In the genomic region with DNA sequence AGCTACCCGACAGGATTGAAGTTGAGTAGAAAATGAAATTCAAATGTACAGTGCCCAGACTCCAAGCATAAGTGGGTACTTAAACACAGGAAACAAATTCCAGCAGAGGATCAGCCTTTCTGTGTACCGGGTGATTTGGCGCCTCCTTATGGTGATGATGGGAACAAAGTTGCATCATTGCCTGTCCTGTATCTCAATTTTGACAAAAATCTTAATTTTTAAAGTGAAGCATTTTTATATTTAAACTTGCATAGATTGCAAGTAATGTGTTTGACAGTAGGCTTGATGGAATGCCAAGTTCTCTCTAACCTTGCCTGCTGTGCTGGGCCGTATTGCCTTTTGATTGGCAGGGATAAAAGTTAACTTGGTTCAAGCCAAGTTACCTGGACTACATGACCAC, we compare ENCODE assay signal across 8 mouse cellular contexts. TPM values are rescaled to one million over a fixed set of nuclear protein-coding genes. Genes with fewer than 3 reads are reported as not detected.
DNase-seq lines count a peak whose midpoint lies in the region; ATAC-seq lines count a peak whose summit lies in the region.

No protein-coding gene starts in this region.

- H3K27ac ChIP-seq in embryonic facial prominence, embryonic 12.5 days, result peak overlapping the region; percentile 96
- peak overlapping the region; percentile 99 for H3K27ac ChIP-seq in liver, embryonic 15.5 days (replicated peaks)
- H3K27ac ChIP-seq in neural tube, embryonic 15.5 days (replicated peaks), result peak overlapping the region; percentile 100

- peaks cover 18% of the 10 kb centered on the region for H3K4me1 ChIP-seq in embryonic facial prominence, embryonic 12.5 days
- peaks cover 33% of the 10 kb centered on the region for H3K4me1 ChIP-seq in liver, embryonic 15.5 days (replicated peaks)
- H3K4me1 ChIP-seq in neural tube, embryonic 15.5 days, result peaks cover 31% of the 10 kb centered on the region

- WGBS in embryonic facial prominence, embryonic 12.5 days, result 25% methylated on average over 4 of the region's 4 CpGs
- WGBS in liver, embryonic 15.5 days (ENCODE audit: insufficient replicate concordance), result 24% methylated on average over 4 of the region's 4 CpGs
- WGBS in neural tube, embryonic 15.5 days, result 25% methylated on average over 4 of the region's 4 CpGs

- peak; percentile 47 for DNase-seq in urinary bladder, postnatal 14 days (ENCODE audit: low spot score)
- DNase-seq in urinary bladder, postnatal 4 days (ENCODE audit: low spot score in 2 of 2), result no peak
- DNase-seq in hindlimb bud, embryonic 11.5 days (ENCODE audit: extremely low spot score, low read depth, low spot score), result peak; percentile 44
- DNase-seq in gastrocnemius, postnatal 4 days (ENCODE audit: low spot score in 2 of 2), result no peak

- H3K36me3 ChIP-seq in embryonic facial prominence, embryonic 12.5 days, result peaks cover 34% of the 10 kb centered on the region
- peaks cover 48% of the 10 kb centered on the region for H3K36me3 ChIP-seq in liver, embryonic 15.5 days (replicated peaks)
- peaks cover 34% of the 10 kb centered on the region for H3K36me3 ChIP-seq in neural tube, embryonic 15.5 days

- H3K9ac ChIP-seq in embryonic facial prominence, embryonic 12.5 days, result peak overlapping the region; percentile 34
- peak overlapping the region; percentile 55 for H3K9ac ChIP-seq in liver, embryonic 15.5 days
- no peak overlapping the region for H3K9ac ChIP-seq in neural tube, embryonic 15.5 days (replicated peaks)

- peak overlapping the region; percentile 67 for H3K4me3 ChIP-seq in embryonic facial prominence, embryonic 12.5 days
- H3K4me3 ChIP-seq in liver, embryonic 15.5 days (replicated peaks), result peak overlapping the region; percentile 82
- peak overlapping the region; percentile 77 for H3K4me3 ChIP-seq in neural tube, embryonic 15.5 days (replicated peaks)

- H3K27me3 ChIP-seq in embryonic facial prominence, embryonic 12.5 days, result no peaks in the 10 kb centered on the region
- no peaks in the 10 kb centered on the region for H3K27me3 ChIP-seq in liver, embryonic 15.5 days
- no peaks in the 10 kb centered on the region for H3K27me3 ChIP-seq in neural tube, embryonic 15.5 days (replicated peaks)

- ATAC-seq in embryonic facial prominence, embryonic 12.5 days (ENCODE audit: insufficient number of reproducible peaks, insufficient read depth, low FRiP score, low TSS enrichment), result no peak
- ATAC-seq in liver, embryonic 15.5 days (ENCODE audit: insufficient read depth), result no peak
- no peak for ATAC-seq in neural tube, embryonic 15.5 days (ENCODE audit: low FRiP score)
- no peak for ATAC-seq in frontal cortex, adult (ENCODE audit: low TSS enrichment)

- H3K9me3 ChIP-seq in embryonic facial prominence, embryonic 12.5 days, result no peaks in the 10 kb centered on the region
- H3K9me3 ChIP-seq in liver, embryonic 15.5 days (replicated peaks), result no peaks in the 10 kb centered on the region
- H3K9me3 ChIP-seq in neural tube, embryonic 15.5 days (replicated peaks), result no peaks in the 10 kb centered on the region

- peak overlapping the region; percentile 59 for H3K4me2 ChIP-seq in embryonic facial prominence, embryonic 12.5 days (replicated peaks)
- H3K4me2 ChIP-seq in liver, embryonic 15.5 days, result peak overlapping the region; percentile 81
- peak overlapping the region; percentile 72 for H3K4me2 ChIP-seq in neural tube, embryonic 15.5 days

RNA-seq across cellular contexts. Expression of gene 9130023H24Rik, which starts 1.2 kb away (rescaled TPM):
- 9.9 and 10.3 TPM in 2 replicates for polyA plus RNA-seq in embryonic facial prominence, embryonic 12.5 days (2016; fragmentation: Nextera tagmentation; extraction: Ambion mirVana)
- 1.9 and 2.4 TPM in 2 replicates for polyA plus RNA-seq in liver, embryonic 15.5 days (2015; fragmentation: Nextera tagmentation; extraction: Ambion mirVana)
- polyA plus RNA-seq in neural tube, embryonic 15.5 days (2015; fragmentation: Nextera tagmentation; extraction: Ambion mirVana), result 6.4 and 6.6 TPM in 2 replicates
- total RNA-seq in gastrocnemius, postnatal 4 days (2021), result 1 to 10 TPM; 4.6 to 5.5 TPM

RNA-seq across cellular contexts. Expression of gene Armc5, which starts 1.8 kb away (rescaled TPM):
- 18.6 and 18.8 TPM in 2 replicates for polyA plus RNA-seq in embryonic facial prominence, embryonic 12.5 days (2016; fragmentation: Nextera tagmentation; extraction: Ambion mirVana)
- polyA plus RNA-seq in liver, embryonic 15.5 days (2015; fragmentation: Nextera tagmentation; extraction: Ambion mirVana), result 6.9 and 9.0 TPM in 2 replicates
- polyA plus RNA-seq in neural tube, embryonic 15.5 days (2015; fragmentation: Nextera tagmentation; extraction: Ambion mirVana), result 13.8 and 14.0 TPM in 2 replicates
- total RNA-seq in gastrocnemius, postnatal 4 days (2021), result 10 to 100 TPM; 12.9 TPM

RNA-seq across cellular contexts. Expression of gene Tgfb1i1, which starts 7.6 kb away (rescaled TPM):
- polyA plus RNA-seq in embryonic facial prominence, embryonic 12.5 days (2016; fragmentation: Nextera tagmentation; extraction: Ambion mirVana), result 44.4 and 47.7 TPM in 2 replicates
- 10.9 and 11.7 TPM in 2 replicates for polyA plus RNA-seq in liver, embryonic 15.5 days (2015; fragmentation: Nextera tagmentation; extraction: Ambion mirVana)
- 28.4 and 50.2 TPM in 2 replicates for polyA plus RNA-seq in neural tube, embryonic 15.5 days (2015; fragmentation: Nextera tagmentation; extraction: Ambion mirVana)
- 10 to 100 TPM; 47.0 to 48.0 TPM for total RNA-seq in gastrocnemius, postnatal 4 days (2021)

RNA-seq across cellular contexts. Expression of gene Slc5a2, which starts 26.5 kb away (rescaled TPM):
- 0.35 TPM in 1 of 2 replicates, not detected in the other for polyA plus RNA-seq in embryonic facial prominence, embryonic 12.5 days (2016; fragmentation: Nextera tagmentation; extraction: Ambion mirVana)
- 1.4 and 2.1 TPM in 2 replicates for polyA plus RNA-seq in liver, embryonic 15.5 days (2015; fragmentation: Nextera tagmentation; extraction: Ambion mirVana)
- polyA plus RNA-seq in neural tube, embryonic 15.5 days (2015; fragmentation: Nextera tagmentation; extraction: Ambion mirVana), result 0.10 TPM in 1 of 2 replicates, not detected in the other
- total RNA-seq in gastrocnemius, postnatal 4 days (2021), result not detected

RNA-seq across cellular contexts. Expression of gene Cox6a2, which starts 32.8 kb away (rescaled TPM):
- polyA plus RNA-seq in embryonic facial prominence, embryonic 12.5 days (2016; fragmentation: Nextera tagmentation; extraction: Ambion mirVana), result 4.0 and 7.9 TPM in 2 replicates
- 3.9 and 6.8 TPM in 2 replicates for polyA plus RNA-seq in liver, embryonic 15.5 days (2015; fragmentation: Nextera tagmentation; extraction: Ambion mirVana)
- polyA plus RNA-seq in neural tube, embryonic 15.5 days (2015; fragmentation: Nextera tagmentation; extraction: Ambion mirVana), result 4.3 and 8.2 TPM in 2 replicates
- 100 to 1,000 TPM; 677 to 707 TPM for total RNA-seq in gastrocnemius, postnatal 4 days (2021)

Comparison
In these comparisons a context has a peak if more than half of its experiments do, and no peak if none do; other contexts are left out.
1. DNase-seq: peak in urinary bladder, postnatal 14 days (single experiment) and hindlimb bud, embryonic 11.5 days (single experiment); none in urinary bladder, postnatal 4 days (0 of 2) and gastrocnemius, postnatal 4 days (0 of 2).
2. Peak in every context shown above with its lines, with median percentiles within 50 percentile points of each other: H3K27ac ChIP-seq, H3K4me2 ChIP-seq and H3K4me3 ChIP-seq.